Mouse (Mus musculus): ENCODE results near the gene Cbx1. TPM values are rescaled to one million over a fixed set of nuclear protein-coding genes. Genes with fewer than 3 reads are reported as not detected.

The Cbx1 gene
- polyA plus RNA-seq, 1 experiment: 52.3 TPM

GRCm38 (mm10) chr11:96762742-96763470, 26.0 kb upstream of the Cbx1 start:
- Histone ChIP-seq H3K4me3 (ENCODE audit: control insufficient read depth, insufficient read depth, low read length) (no peak overlapping the region), H3K27ac (ENCODE audit: control insufficient read depth, insufficient read depth, low read length) (no peak overlapping the region), H3K4me1 (replicated peaks; ENCODE audit: control insufficient read depth, insufficient read depth, low read length) (peaks cover 2% of the 10 kb centered on the region; the same call in 1 of the 2 replicates), H3K27me3 (ENCODE audit: control insufficient read depth, insufficient read depth, low read length) (no peaks in the 10 kb centered on the region), H3K36me3 (ENCODE audit: control insufficient read depth, insufficient read depth, low read length) (peaks cover 6% of the 10 kb centered on the region; the same call in 1 of the 2 replicates)
- DNase-seq: no peak
- TF ChIP-seq CTCF (IDR thresholded peaks at IDR 0.05; ENCODE audit: borderline replicate concordance, control insufficient read depth, extremely low read depth, insufficient read depth, low read length, poor library complexity): no peak
- TF ChIP-seq POLR2A (IDR thresholded peaks at IDR 0.05; ENCODE audit: control insufficient read depth, extremely low read depth, insufficient read depth, low read length, poor library complexity): no peak
- 96% methylated on average over 15 of the region's 15 CpGs for WGBS

DNA sequence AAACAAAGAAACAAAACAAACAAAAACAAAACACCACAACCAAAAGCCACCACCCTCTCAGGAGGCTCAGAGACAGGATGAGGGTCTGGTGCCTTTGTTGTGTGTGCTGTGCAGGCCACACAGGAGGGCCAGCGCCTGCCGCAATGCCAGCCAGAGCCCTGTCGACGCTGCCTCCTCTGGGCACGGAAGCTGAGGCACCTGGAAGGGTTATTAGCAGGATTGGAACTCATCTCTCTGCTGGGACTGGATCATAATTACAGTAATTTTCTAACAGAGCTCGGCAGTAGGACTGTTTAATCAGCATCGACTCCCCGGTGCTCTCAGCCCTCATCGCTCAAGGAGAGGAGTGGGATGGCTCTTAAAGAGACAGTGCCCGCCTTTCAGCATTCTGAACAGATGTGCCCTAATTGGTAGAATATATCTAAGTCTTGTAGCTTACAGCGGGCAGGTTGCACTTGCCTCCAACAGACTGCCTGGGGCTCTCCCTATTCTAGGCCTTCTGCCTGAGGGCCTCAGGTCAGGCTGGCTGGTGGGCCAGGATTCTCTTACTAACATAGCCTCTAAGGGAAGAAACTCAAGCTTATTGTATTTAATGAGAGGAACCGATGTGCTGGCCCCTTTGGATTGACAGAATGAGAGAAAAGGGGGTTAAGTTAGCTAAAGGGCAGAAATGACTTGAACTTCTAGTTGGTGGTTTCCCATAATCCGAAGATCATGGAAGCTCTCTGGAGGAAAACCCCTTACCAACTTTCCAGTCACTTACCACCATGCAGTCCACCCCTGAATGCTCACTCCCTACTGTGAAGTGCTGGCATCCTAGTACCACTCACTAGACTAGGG, 24.2 kb upstream of the Cbx1 start:
- Histone ChIP-seq H3K4me3 (ENCODE audit: control insufficient read depth, insufficient read depth, low read length) (no peak overlapping the region), H3K36me3 (ENCODE audit: control insufficient read depth, insufficient read depth, low read length) (peaks cover 6% of the 10 kb centered on the region; the same call in 1 of the 2 replicates), H3K27me3 (ENCODE audit: control insufficient read depth, insufficient read depth, low read length) (no peaks in the 10 kb centered on the region), H3K4me1 (replicated peaks; ENCODE audit: control insufficient read depth, insufficient read depth, low read length) (peaks cover 2% of the 10 kb centered on the region; the same call in 1 of the 2 replicates), H3K27ac (ENCODE audit: control insufficient read depth, insufficient read depth, low read length) (no peak overlapping the region)
- TF ChIP-seq CTCF (IDR thresholded peaks at IDR 0.05; ENCODE audit: borderline replicate concordance, control insufficient read depth, extremely low read depth, insufficient read depth, low read length, poor library complexity) (no peak), POLR2A (IDR thresholded peaks at IDR 0.05; ENCODE audit: control insufficient read depth, extremely low read depth, insufficient read depth, low read length, poor library complexity) (no peak)
- no peak for DNase-seq
- WGBS: 91% methylated on average over 13 of the region's 13 CpGs

GRCm38 (mm10) chr11:96765645-96766044, 23.3 kb upstream of the Cbx1 start:
- H3K4me3 ChIP-seq (ENCODE audit: control insufficient read depth, insufficient read depth, low read length): no peak overlapping the region
- TF ChIP-seq POLR2A (IDR thresholded peaks at IDR 0.05; ENCODE audit: control insufficient read depth, extremely low read depth, insufficient read depth, low read length, poor library complexity): no peak
- no peak for TF ChIP-seq CTCF (IDR thresholded peaks at IDR 0.05; ENCODE audit: borderline replicate concordance, control insufficient read depth, extremely low read depth, insufficient read depth, low read length, poor library complexity)
- peaks cover 6% of the 10 kb centered on the region; the same call in 1 of the 2 replicates for H3K36me3 ChIP-seq (ENCODE audit: control insufficient read depth, insufficient read depth, low read length)
- peak overlapping the region; percentile 27; the same call in 1 of the 2 replicates for H3K27ac ChIP-seq (ENCODE audit: control insufficient read depth, insufficient read depth, low read length)
- peaks cover 2% of the 10 kb centered on the region; the same call in 1 of the 2 replicates for H3K4me1 ChIP-seq (replicated peaks; ENCODE audit: control insufficient read depth, insufficient read depth, low read length)
- no peak for DNase-seq
- 5% methylated on average over 7 of the region's 7 CpGs for WGBS
- H3K27me3 ChIP-seq (ENCODE audit: control insufficient read depth, insufficient read depth, low read length): no peaks in the 10 kb centered on the region

DNA sequence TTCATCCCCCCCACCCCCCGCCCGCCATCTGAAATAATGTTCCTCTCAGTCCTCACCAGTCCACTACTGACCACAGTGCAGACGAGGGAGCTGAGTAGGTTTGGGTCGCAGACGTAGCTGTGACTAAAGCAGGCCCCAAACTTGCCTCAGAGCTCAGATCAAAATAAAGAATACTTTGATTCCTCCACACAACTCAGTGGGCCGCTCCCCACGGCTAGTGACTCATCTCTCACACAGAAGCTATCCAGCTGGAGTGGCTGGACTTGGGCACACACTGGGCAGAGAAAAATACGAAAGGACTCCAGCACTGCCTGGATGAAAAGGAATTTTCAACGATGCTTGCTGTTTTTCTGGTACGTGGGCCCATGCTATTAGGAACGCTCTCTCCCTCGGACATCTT, 22.4 kb upstream of the Cbx1 start:
- peaks cover 6% of the 10 kb centered on the region; the same call in 1 of the 2 replicates for H3K36me3 ChIP-seq (ENCODE audit: control insufficient read depth, insufficient read depth, low read length)

DNA sequence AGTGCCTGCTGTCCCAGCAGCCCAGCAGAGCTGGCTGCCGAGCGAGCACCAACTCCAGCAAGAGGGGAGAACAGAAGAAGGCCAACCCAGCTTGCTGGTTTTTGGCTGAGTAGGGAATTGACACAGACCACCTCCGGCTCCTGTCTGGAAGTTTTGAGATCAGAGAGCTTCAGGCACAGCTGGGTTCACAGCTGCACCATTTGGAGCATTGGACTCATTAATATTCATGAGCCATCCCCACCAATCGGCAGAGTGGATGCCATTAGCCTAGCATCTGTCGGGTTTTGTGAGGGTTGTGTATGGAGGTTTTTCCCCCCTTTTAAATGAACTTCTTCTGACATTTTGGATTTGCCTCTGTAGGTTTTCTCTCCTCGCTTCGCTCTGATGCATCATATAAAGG, 21.8 kb upstream of the Cbx1 start:
- Histone ChIP-seq H3K27me3 (ENCODE audit: control insufficient read depth, insufficient read depth, low read length) (no peaks in the 10 kb centered on the region), H3K4me1 (replicated peaks; ENCODE audit: control insufficient read depth, insufficient read depth, low read length) (peaks cover 2% of the 10 kb centered on the region; the same call in 1 of the 2 replicates), H3K36me3 (ENCODE audit: control insufficient read depth, insufficient read depth, low read length) (peaks cover 6% of the 10 kb centered on the region; the same call in 1 of the 2 replicates), H3K4me3 (ENCODE audit: control insufficient read depth, insufficient read depth, low read length) (no peak overlapping the region), H3K27ac (ENCODE audit: control insufficient read depth, insufficient read depth, low read length) (no peak overlapping the region)
- 94% methylated on average over 7 of the region's 7 CpGs for WGBS
- no peak for DNase-seq
- TF ChIP-seq CTCF (IDR thresholded peaks at IDR 0.05; ENCODE audit: borderline replicate concordance, control insufficient read depth, extremely low read depth, insufficient read depth, low read length, poor library complexity) (no peak), POLR2A (IDR thresholded peaks at IDR 0.05; ENCODE audit: control insufficient read depth, extremely low read depth, insufficient read depth, low read length, poor library complexity) (no peak)

More for the DNA sequence above, 22.4 kb upstream of the Cbx1 start:
- no peak for DNase-seq
- no peak overlapping the region for H3K4me3 ChIP-seq (ENCODE audit: control insufficient read depth, insufficient read depth, low read length)
- no peaks in the 10 kb centered on the region for H3K27me3 ChIP-seq (ENCODE audit: control insufficient read depth, insufficient read depth, low read length)
- TF ChIP-seq POLR2A (IDR thresholded peaks at IDR 0.05; ENCODE audit: control insufficient read depth, extremely low read depth, insufficient read depth, low read length, poor library complexity) (no peak), CTCF (IDR thresholded peaks at IDR 0.05; ENCODE audit: borderline replicate concordance, control insufficient read depth, extremely low read depth, insufficient read depth, low read length, poor library complexity) (no peak)
- WGBS: 94% methylated on average over 12 of the region's 12 CpGs
- H3K4me1 ChIP-seq (replicated peaks; ENCODE audit: control insufficient read depth, insufficient read depth, low read length): peaks cover 2% of the 10 kb centered on the region; the same call in 1 of the 2 replicates
- no peak overlapping the region for H3K27ac ChIP-seq (ENCODE audit: control insufficient read depth, insufficient read depth, low read length)

DNA sequence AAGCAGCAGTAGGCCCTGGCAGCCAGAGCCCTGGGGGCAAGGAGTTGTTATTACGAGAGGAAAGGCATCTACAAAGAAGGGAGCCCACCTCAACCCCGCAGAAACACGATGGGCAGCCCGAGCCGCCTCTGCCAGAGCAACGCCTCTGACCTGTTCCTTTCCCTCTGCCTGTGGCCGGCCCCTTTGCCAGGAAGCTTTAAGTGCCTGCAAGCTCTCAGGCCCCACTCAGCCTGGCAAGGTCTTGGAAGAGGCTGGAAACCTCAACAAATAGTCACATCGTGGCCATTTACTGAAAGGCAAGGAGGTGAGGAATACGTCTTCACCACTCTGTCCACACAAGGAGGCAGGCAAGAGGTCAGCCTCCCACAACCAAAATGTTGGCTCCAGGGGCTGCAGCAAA, 20.7 kb upstream of the Cbx1 start:
- 87% methylated on average over 9 of the region's 9 CpGs for WGBS
- Histone ChIP-seq H3K4me1 (replicated peaks; ENCODE audit: control insufficient read depth, insufficient read depth, low read length) (peaks cover 2% of the 10 kb centered on the region; the same call in 1 of the 2 replicates), H3K27me3 (ENCODE audit: control insufficient read depth, insufficient read depth, low read length) (no peaks in the 10 kb centered on the region), H3K27ac (ENCODE audit: control insufficient read depth, insufficient read depth, low read length) (no peak overlapping the region), H3K4me3 (ENCODE audit: control insufficient read depth, insufficient read depth, low read length) (no peak overlapping the region), H3K36me3 (ENCODE audit: control insufficient read depth, insufficient read depth, low read length) (peaks cover 6% of the 10 kb centered on the region; the same call in 1 of the 2 replicates)
- no peak for DNase-seq
- TF ChIP-seq CTCF (IDR thresholded peaks at IDR 0.05; ENCODE audit: borderline replicate concordance, control insufficient read depth, extremely low read depth, insufficient read depth, low read length, poor library complexity) (no peak), POLR2A (IDR thresholded peaks at IDR 0.05; ENCODE audit: control insufficient read depth, extremely low read depth, insufficient read depth, low read length, poor library complexity) (no peak)

Data from thymus, adult 2 months (tissue).